In genomic region chr7:109886249-109886648, GRCm38 (mm10) we compare ENCODE assay signal across 13 mouse cellular contexts. TPM values are rescaled to one million over a fixed set of nuclear protein-coding genes. Genes with fewer than 3 reads are reported as not detected.
"Had no signal": no experiment of that assay in that cellular context is flagged by ENCODE, and none has a peak within 500 bp of the region (broad histone marks: within the 10 kb centered on the region; RNA-seq: fewer than 3 reads in every experiment).

No protein-coding gene starts in this region.

- H3K4me2 ChIP-seq: limb, embryonic 15.5 days; liver, embryonic 12.5 days; midbrain, embryonic 12.5 days; neural tube, embryonic 15.5 days had no signal

- H3K9me3 ChIP-seq: limb, embryonic 15.5 days; liver, embryonic 12.5 days; neural tube, embryonic 15.5 days had no signal

- DNase-seq: kidney, adult 18-20 months; kidney, postnatal 14 days; layer of hippocampus, adult 9-11 months; layer of hippocampus, postnatal 36 days; lung, postnatal 4 days; thymus, adult 18-20 months; thymus, postnatal 14 days had no signal

- H3K9ac ChIP-seq: limb, embryonic 15.5 days; liver, embryonic 12.5 days; midbrain, embryonic 12.5 days; neural tube, embryonic 15.5 days had no signal

- H3K4me1 ChIP-seq: limb, embryonic 15.5 days; liver, embryonic 12.5 days; midbrain, embryonic 12.5 days; neural tube, embryonic 15.5 days had no signal

- ATAC-seq: liver, embryonic 12.5 days had no signal

- H3K4me3 ChIP-seq: limb, embryonic 15.5 days; liver, embryonic 12.5 days; midbrain, embryonic 12.5 days; myocyte; neural tube, embryonic 15.5 days had no signal

- H3K27me3 ChIP-seq: limb, embryonic 15.5 days; liver, embryonic 12.5 days; midbrain, embryonic 12.5 days; neural tube, embryonic 15.5 days had no signal

- H3K27ac ChIP-seq: limb, embryonic 15.5 days; liver, embryonic 12.5 days; midbrain, embryonic 12.5 days; neural tube, embryonic 15.5 days had no signal

RNA-seq across cellular contexts. Expression of gene Scube2, which starts 20.8 kb away (rescaled TPM):
- total RNA-seq: megakaryocyte, adult 5-6 weeks had no signal
- polyA plus RNA-seq: myocyte had no signal
